Mouse (Mus musculus) Patski (cell line): Measurements from ENCODE around the gene Slc22a7. TPM values are rescaled to one million over a fixed set of nuclear protein-coding genes. Genes with fewer than 3 reads are reported as not detected.

Experiments used
- ATAC-seq: fragments of 100-300 bp; one replicate; pipeline ENCODE4 v1.8.0; 2021
- CTCF ChIA-PET: fragments of 350-600 bp; sonication (Branson Sonifier 250); formaldehyde crosslinking; loops from one replicate; lab custom pipeline; 2022; ENCODE audit warnings: inconsistent platforms; lab: Charles Lee
- POLR2A ChIA-PET: fragments of 350-600 bp; sonication (Branson Sonifier 250); formaldehyde crosslinking; loops from one replicate; lab custom pipeline; 2022; ENCODE audit warnings: antibody characterized with exemption, inconsistent platforms; lab: Charles Lee
- DNase-seq: peaks from one replicate; pipeline ENCODE4 v3.0.0-alpha.2; 2011; ENCODE audit warnings: low read depth, low spot score
- H3K27me3 ChIP-seq: fragments of 371-371 bp; one replicate; pipeline ENCODE4 v1.5.1; 2021
- CTCF ChIP-seq: fragments of 100-300 bp; IDR thresholded peaks from one replicate; pipeline ENCODE4 v1.5.1; 2021
- in situ Hi-C: fragments of 300-500 bp; cut with MboI; formaldehyde crosslinking; loops from 3 replicates; pipeline ENCODE4 v1.11.1; 2018; ENCODE audit warnings: low pct_unique_long_range_greater_than_20kb, mixed read lengths
- polyA plus RNA-seq: library from polyadenylated mRNA; unstranded; gene quantifications from one replicate; pipeline ENCODE4 v1.2.3, GENCODE M21; 2021

Slc22a7 gene
- polyA plus RNA-seq, 1 experiment from 2014 or later: not detected

GRCm38 (mm10) chr17:46460673-46461072, 22.4 kb upstream of the Slc22a7 start:
- no peak for ATAC-seq
- no peak for TF ChIP-seq CTCF
- in situ Hi-C loops: no loop called here
- DNase-seq: no peak
- ChIA-PET CTCF (no interaction called here), POLR2A (interaction anchor here (0.6 kb wide), 1 partner anchor 10 kb away, joined by 4 read pairs; no protein-coding TSS in a partner anchor)
- H3K27me3 ChIP-seq: peaks cover 65% of the 10 kb centered on the region

DNA sequence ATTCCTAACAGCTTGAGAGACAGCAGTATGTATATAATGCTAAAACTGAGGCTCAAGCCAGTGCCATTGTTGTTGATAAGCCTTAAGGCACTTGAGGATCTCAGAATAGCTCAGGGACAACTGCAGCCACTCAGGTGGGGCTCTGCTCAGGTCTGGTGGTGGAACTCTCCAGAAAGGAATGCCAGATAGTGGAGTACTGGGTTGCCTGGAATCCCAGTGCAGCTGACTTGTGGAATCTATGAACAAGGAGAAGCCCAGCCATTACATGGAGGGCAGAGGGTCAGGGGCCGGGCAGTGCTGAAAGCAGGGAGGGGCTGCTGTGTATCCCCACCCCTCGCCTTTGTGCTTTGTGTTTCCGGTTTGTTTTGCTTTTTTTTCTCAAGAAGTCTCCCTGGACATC, 20.2 kb upstream of the Slc22a7 start:
- POLR2A ChIA-PET: no interaction called here
- no peak for TF ChIP-seq CTCF
- peaks cover 67% of the 10 kb centered on the region for H3K27me3 ChIP-seq
- CTCF ChIA-PET: no interaction called here
- in situ Hi-C loops: no loop called here
- no peak for ATAC-seq
- no peak for DNase-seq

DNA sequence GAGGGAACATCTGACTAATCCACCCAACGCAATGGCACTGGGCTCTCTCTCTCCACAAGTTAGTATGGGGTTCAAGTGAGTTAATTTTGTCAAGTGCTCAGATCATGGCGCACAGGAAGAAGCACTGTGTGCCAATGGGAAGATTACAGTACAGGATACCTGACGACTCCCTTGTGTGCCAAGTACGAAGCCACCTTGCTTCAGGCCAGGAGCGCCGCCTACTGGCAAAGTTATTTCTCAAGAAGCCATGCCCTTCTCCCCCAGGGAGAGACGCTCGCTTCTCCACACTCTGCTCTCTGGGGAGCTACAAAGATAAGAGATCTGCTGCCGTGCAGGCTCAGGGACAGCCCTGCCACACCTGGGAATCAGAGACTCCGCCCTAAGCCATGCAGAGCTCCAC, 19.5 kb upstream of the Slc22a7 start:
- DNase-seq (no peak), ATAC-seq (no peak)
- in situ Hi-C loops: no loop called here
- ChIA-PET POLR2A (no interaction called here), CTCF (no interaction called here)
- no peak for TF ChIP-seq CTCF
- peaks cover 66% of the 10 kb centered on the region for H3K27me3 ChIP-seq

GRCm38 (mm10) chr17:46455110-46455691, 16.9 kb upstream of the Slc22a7 start:
- in situ Hi-C loops: no loop called here
- ATAC-seq (no peak), DNase-seq (no peak)
- no peak for TF ChIP-seq CTCF
- ChIA-PET CTCF (no interaction called here), POLR2A (no interaction called here)
- peaks cover 54% of the 10 kb centered on the region for H3K27me3 ChIP-seq

GRCm38 (mm10) chr17:46454539-46454938, 16.3 kb upstream of the Slc22a7 start:
- peaks cover 47% of the 10 kb centered on the region for H3K27me3 ChIP-seq
- ChIA-PET POLR2A (no interaction called here), CTCF (no interaction called here)
- in situ Hi-C loops: no loop called here
- DNase-seq (no peak), ATAC-seq (no peak)
- TF ChIP-seq CTCF: no peak

DNA sequence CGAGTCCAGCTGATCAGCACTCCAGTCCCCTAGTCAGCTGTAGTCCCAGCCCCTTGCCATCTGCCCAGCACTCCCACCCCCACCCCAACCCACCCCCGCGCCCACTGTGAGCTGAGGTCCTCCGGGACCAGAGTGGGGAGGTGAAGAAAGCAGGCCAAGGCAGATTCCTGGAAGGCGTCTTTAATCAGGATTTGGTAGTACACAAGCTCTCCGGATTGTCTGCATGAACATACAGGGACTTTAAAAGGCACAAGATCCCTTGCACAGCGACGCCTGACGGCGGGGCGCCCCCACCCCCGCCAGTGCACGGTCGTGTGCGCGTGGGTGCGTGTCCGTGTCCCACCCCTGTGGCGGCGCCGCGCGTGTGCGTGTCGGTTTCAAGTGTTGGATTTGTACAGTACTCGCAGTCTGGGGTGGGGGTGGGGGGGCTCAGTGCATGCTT, 15.7 kb upstream of the Slc22a7 start:
- no peak for TF ChIP-seq CTCF
- in situ Hi-C loops: no loop called here
- ChIA-PET CTCF (interaction anchor here (0.6 kb wide), 1 partner anchor 355 kb away, joined by 3 read pairs; no protein-coding TSS in a partner anchor), POLR2A (no interaction called here)
- H3K27me3 ChIP-seq: peaks cover 44% of the 10 kb centered on the region
- ATAC-seq (no peak), DNase-seq (no peak)

- no peak for TF ChIP-seq CTCF
- ChIA-PET POLR2A (no interaction called here), CTCF (interaction anchor here (0.6 kb wide), 1 partner anchor 356 kb away, joined by 3 read pairs; no protein-coding TSS in a partner anchor)
- in situ Hi-C loops: no loop called here
- ATAC-seq (no peak), DNase-seq (no peak)
- peaks cover 44% of the 10 kb centered on the region for H3K27me3 ChIP-seq
Observed at GRCm38 (mm10) chr17:46453302-46453948, 15.2 kb upstream of the Slc22a7 start.

- no peak for TF ChIP-seq CTCF
- H3K27me3 ChIP-seq: peaks cover 43% of the 10 kb centered on the region
- ATAC-seq: no peak
- DNase-seq: no peak
- in situ Hi-C loops: no loop called here
- ChIA-PET POLR2A (no interaction called here), CTCF (no interaction called here)
Observed at GRCm38 (mm10) chr17:46452683-46453082, 14.4 kb upstream of the Slc22a7 start.

GRCm38 (mm10) chr17:46446264-46446663, 8.0 kb upstream of the Slc22a7 start:
- CTCF ChIA-PET: no interaction called here
- peaks cover 57% of the 10 kb centered on the region for H3K27me3 ChIP-seq

DNA sequence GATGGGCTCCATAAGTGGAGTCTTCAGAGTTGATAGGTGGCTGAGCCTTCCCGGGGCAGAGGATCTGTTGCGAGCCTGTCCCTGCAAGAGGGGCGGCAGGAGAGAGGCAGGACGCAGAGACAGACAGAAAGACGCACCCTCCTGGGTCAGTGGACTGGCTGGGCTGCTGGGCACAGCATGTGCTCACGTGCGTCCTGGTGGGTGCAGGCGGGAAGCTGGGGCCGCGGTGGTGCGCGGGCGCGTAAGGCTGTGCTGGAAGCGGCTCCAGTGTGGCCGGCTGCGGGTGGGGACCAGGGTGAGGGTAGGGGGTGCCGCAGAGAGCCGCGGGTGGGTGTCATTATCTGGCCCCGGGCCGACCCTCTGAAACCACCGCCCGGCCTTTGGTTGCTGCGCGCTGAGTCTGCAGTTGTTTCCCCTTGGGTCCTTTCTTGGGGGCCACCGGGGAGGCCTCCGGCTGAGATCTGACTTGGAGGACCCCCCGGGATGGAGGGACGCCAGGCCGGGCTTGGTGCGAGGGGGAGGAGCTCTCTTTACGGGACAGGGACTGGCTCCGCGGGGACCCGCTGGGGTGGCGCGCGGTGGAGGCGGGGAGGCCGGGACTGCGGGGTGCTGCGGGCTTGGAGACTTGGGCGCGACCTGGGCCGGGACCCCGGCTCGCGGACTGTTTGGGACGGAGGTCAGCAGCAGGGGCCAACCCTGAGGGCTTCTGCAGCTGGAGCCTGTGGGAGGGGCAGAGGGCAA, 6.8 kb upstream of the Slc22a7 start:
- POLR2A ChIA-PET: no interaction called here
- in situ Hi-C loops: no loop called here
- no peak for TF ChIP-seq CTCF
- peaks cover 57% of the 10 kb centered on the region for H3K27me3 ChIP-seq
- ATAC-seq (no peak), DNase-seq (no peak)
- CTCF ChIA-PET: no interaction called here

More at GRCm38 (mm10) chr17:46446264-46446663, 8.0 kb upstream of the Slc22a7 start:
- POLR2A ChIA-PET: no interaction called here
- DNase-seq (no peak), ATAC-seq (no peak)
- in situ Hi-C loops: no loop called here
- TF ChIP-seq CTCF: no peak

DNA sequence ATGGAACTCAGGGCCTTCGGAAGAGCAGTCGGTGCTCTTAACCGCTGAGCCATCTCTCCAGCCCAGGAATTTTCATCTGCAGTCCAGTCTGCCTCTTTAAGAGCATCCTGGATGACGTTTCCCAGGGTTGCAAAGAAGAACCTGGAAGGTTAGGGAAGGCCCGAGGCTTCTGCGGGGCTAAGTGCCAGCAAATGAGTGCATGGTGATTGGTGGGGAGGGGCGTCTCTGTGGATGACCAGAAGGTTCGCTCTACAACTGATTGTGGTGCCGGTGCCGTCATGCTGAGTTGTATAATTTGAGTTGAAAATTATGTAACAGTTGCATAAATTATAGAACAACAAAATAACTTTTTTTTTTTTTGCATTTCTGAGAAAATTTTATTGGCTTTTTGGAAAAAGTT, 919 bp upstream of the Slc22a7 start:
- peaks cover 22% of the 10 kb centered on the region for H3K27me3 ChIP-seq
- POLR2A ChIA-PET: no interaction called here
- no peak for ATAC-seq
- TF ChIP-seq CTCF: no peak
- in situ Hi-C loops: no loop called here
- CTCF ChIA-PET: no interaction called here
- no peak for DNase-seq
